Mouse (Mus musculus): ENCODE measurements around the gene Etv5.

GRCm38 (mm10) chr16:22469385-22469784 lies 29.9 kb upstream of the Etv5 start:
- TF ChIP-seq GATA1 (IDR thresholded peaks at IDR 0.05; ENCODE audit: borderline replicate concordance, low read length) (no peak), FLI1 (IDR thresholded peaks at IDR 0.05; ENCODE audit: low read length) (no peak)

Measured in megakaryocyte, embryonic 14.5 days (primary cell).